Mouse (Mus musculus): ENCODE results near the gene Fam198b. TPM values are rescaled to one million over a fixed set of nuclear protein-coding genes. Genes with fewer than 3 reads are reported as not detected.

Fam198b gene
- polyA plus RNA-seq, 1 experiment from 2014 or later, result 2.0 TPM

DNA sequence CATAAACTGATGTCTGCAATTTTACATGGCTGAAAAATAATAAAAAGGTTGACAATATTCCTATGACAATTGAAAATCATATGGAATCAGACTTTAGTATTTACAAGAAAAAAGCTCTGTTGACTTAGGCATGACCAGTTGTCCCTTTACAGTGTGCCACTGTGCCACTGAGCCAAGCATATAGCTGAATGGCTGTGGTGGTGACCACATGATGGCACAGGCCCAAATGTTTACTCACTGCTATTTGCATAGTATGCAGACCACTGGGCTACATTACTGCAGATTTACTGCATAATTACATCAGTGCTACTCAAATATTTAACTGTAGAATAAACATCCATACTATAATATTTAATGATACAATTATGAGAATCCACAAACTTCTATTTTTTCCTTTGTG is 21.1 kb downstream of the Fam198b start:
- H3K4me2 ChIP-seq (ENCODE audit: low read depth, low read length), result no peak overlapping the region
- no peaks in the 10 kb centered on the region for H3K9me3 ChIP-seq (ENCODE audit: control insufficient read depth, low read length)
- H3K4me1 ChIP-seq (ENCODE audit: control insufficient read depth, insufficient read depth, low read length), result no peaks in the 10 kb centered on the region
- H3K27me3 ChIP-seq (ENCODE audit: control insufficient read depth, insufficient read depth, low read length), result no peaks in the 10 kb centered on the region
- no peak overlapping the region for H3K27ac ChIP-seq (ENCODE audit: low read depth, low read length)
- no peak overlapping the region for H3K4me3 ChIP-seq (ENCODE audit: low read depth, low read length)
- no peaks in the 10 kb centered on the region for H3K36me3 ChIP-seq (ENCODE audit: control insufficient read depth, insufficient read depth, low read length)
- H3K9ac ChIP-seq (replicated peaks; ENCODE audit: low read depth, low read length), result no peak overlapping the region
- ATAC-seq (ENCODE audit: low read depth), result no peak

DNA sequence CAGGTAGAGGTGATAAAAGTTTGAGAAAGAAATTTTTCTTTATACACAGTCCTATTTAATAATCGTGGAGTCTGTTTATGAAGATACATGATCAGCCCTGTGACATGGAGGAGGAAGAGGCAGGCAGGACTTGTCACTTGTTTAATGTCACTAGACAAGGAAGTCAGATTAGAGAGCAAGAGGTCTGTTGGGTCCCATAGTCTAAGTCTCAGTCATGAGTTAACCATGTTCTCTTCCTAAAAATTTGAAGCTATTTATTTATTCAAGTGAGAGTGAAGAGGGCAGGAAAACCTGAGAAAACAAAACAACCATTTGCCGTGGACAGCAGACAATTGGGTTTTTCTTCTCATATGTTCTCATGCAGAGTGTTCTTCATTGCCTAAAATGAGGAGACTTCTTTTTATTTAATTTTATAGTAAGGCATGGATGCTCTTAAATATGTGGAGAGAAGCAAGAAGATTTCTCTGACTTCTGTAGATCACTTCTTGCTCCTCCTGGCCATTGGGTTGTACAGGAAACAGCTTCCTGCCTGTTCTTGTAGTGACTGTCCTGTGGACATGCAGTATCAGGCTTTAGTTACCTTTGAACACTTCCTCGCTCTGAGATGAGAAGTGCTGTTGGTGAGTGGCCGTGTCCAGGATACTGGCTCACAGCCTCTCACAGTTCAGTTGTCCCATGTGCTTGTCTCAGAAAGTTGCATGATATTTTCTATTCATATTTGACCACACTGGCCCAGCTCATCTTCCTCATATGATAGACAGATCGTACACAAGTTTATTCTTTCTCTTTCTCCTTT is 22.1 kb downstream of the Fam198b start:
- Histone ChIP-seq H3K9ac (replicated peaks; ENCODE audit: low read depth, low read length) (no peak overlapping the region), H3K27me3 (ENCODE audit: control insufficient read depth, insufficient read depth, low read length) (no peaks in the 10 kb centered on the region), H3K4me2 (ENCODE audit: low read depth, low read length) (no peak overlapping the region), H3K36me3 (ENCODE audit: control insufficient read depth, insufficient read depth, low read length) (no peaks in the 10 kb centered on the region), H3K4me3 (ENCODE audit: low read depth, low read length) (no peak overlapping the region), H3K27ac (ENCODE audit: low read depth, low read length) (no peak overlapping the region), H3K4me1 (ENCODE audit: control insufficient read depth, insufficient read depth, low read length) (no peaks in the 10 kb centered on the region), H3K9me3 (ENCODE audit: control insufficient read depth, low read length) (no peaks in the 10 kb centered on the region)
- no peak for ATAC-seq (ENCODE audit: low read depth)
- WGBS, result 90% methylated on average over 5 of the region's 5 CpGs

DNA sequence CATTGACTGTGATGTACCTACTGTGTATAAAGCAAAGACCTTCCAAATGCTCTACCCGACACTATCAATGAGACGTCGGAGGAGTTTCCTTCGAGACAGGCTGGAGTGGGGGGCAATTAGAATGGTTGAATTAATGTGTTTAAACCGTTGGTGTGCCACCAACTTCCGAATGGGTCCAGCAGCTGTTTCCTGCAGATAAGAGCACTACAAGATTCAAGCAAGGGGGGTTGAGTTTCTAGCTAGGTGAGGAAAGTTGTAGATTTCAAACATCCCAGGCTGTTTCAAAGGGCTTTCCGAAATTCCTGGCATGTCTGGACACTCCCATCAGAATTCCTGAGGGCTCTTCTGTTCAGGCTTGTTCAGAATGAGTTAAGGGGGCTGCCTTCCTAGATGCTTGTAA is 22.9 kb downstream of the Fam198b start:
- no peak overlapping the region for H3K4me2 ChIP-seq (ENCODE audit: low read depth, low read length)
- 81% methylated on average over 7 of the region's 7 CpGs for WGBS
- no peaks in the 10 kb centered on the region for H3K27me3 ChIP-seq (ENCODE audit: control insufficient read depth, insufficient read depth, low read length)
- no peak overlapping the region for H3K9ac ChIP-seq (replicated peaks; ENCODE audit: low read depth, low read length)
- no peak overlapping the region for H3K27ac ChIP-seq (ENCODE audit: low read depth, low read length)
- H3K9me3 ChIP-seq (ENCODE audit: control insufficient read depth, low read length), result no peaks in the 10 kb centered on the region
- no peaks in the 10 kb centered on the region for H3K4me1 ChIP-seq (ENCODE audit: control insufficient read depth, insufficient read depth, low read length)
- ATAC-seq (ENCODE audit: low read depth), result no peak
- no peaks in the 10 kb centered on the region for H3K36me3 ChIP-seq (ENCODE audit: control insufficient read depth, insufficient read depth, low read length)
- no peak overlapping the region for H3K4me3 ChIP-seq (ENCODE audit: low read depth, low read length)

DNA sequence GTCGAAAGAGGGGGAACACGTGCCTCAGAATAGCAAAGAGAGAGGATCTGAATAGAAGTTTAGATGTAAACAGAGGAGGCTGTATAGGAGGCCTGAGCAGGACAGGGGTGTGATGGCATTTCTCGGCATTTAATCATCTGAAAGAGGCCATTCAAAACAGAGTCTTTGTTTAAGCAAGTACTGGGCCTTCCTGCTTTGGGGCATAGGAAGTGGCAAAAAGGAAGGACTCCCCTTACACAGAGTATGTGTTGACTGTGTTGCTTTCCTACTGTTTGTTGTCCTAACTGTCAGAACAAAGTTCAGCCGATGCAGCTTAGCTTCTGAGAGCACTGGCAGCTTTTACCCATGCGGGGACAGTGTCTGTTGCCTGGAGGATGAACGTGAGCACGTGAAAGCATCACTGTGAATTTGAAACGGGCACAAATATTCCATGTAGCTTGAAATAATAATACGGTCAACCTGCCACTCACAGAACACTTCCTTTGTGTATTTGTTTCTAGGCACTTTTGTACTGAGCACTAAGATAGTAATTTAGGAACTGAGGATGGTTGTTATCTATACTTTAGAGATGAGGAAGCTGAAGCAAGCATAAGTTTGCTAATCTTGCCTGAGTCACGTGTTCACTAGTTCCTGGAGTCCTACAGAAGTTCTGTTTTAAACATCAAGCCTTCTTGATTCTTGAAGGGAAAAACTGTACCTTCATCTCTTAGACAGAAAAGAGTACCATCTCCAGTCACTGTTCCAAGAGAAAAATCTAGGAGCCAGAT is 26.2 kb downstream of the Fam198b start:
- no peaks in the 10 kb centered on the region for H3K9me3 ChIP-seq (ENCODE audit: control insufficient read depth, low read length)
- no peak overlapping the region for H3K27ac ChIP-seq (ENCODE audit: low read depth, low read length)
- H3K36me3 ChIP-seq (ENCODE audit: control insufficient read depth, insufficient read depth, low read length), result no peaks in the 10 kb centered on the region
- no peaks in the 10 kb centered on the region for H3K27me3 ChIP-seq (ENCODE audit: control insufficient read depth, insufficient read depth, low read length)
- H3K4me1 ChIP-seq (ENCODE audit: control insufficient read depth, insufficient read depth, low read length), result no peaks in the 10 kb centered on the region
- no peak overlapping the region for H3K4me2 ChIP-seq (ENCODE audit: low read depth, low read length)
- no peak overlapping the region for H3K4me3 ChIP-seq (ENCODE audit: low read depth, low read length)
- H3K9ac ChIP-seq (replicated peaks; ENCODE audit: low read depth, low read length), result no peak overlapping the region
- WGBS, result 68% methylated on average over 10 of the region's 10 CpGs
- no peak for ATAC-seq (ENCODE audit: low read depth)

DNA sequence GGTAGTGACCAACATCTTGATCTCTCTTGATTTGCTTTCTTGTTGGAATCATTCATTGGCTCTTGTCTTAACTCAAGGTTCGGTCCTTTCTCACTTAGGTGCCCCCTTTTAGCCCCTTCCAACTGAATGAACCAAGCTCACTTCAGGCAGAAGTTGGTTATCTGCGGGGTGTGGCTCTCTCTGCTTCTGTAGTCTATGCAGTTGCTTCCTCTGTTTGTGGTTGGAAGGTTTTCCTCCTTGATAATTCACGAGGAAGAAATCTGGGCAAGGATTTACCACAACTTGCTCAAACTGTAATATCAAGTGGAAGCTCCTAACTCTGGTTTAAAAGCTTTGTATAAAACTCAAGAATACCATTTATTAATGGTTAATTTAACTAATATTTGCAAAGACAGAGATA is 26.8 kb downstream of the Fam198b start:
- no peak overlapping the region for H3K4me3 ChIP-seq (ENCODE audit: low read depth, low read length)
- H3K9me3 ChIP-seq (ENCODE audit: control insufficient read depth, low read length), result no peaks in the 10 kb centered on the region
- H3K27me3 ChIP-seq (ENCODE audit: control insufficient read depth, insufficient read depth, low read length), result no peaks in the 10 kb centered on the region
- ATAC-seq (ENCODE audit: low read depth), result no peak
- no peaks in the 10 kb centered on the region for H3K36me3 ChIP-seq (ENCODE audit: control insufficient read depth, insufficient read depth, low read length)
- H3K4me1 ChIP-seq (ENCODE audit: control insufficient read depth, insufficient read depth, low read length), result no peaks in the 10 kb centered on the region
- H3K9ac ChIP-seq (replicated peaks; ENCODE audit: low read depth, low read length), result no peak overlapping the region
- no peak overlapping the region for H3K27ac ChIP-seq (ENCODE audit: low read depth, low read length)
- H3K4me2 ChIP-seq (ENCODE audit: low read depth, low read length), result no peak overlapping the region
- 91% methylated on average over 3 of the region's 3 CpGs for WGBS

DNA sequence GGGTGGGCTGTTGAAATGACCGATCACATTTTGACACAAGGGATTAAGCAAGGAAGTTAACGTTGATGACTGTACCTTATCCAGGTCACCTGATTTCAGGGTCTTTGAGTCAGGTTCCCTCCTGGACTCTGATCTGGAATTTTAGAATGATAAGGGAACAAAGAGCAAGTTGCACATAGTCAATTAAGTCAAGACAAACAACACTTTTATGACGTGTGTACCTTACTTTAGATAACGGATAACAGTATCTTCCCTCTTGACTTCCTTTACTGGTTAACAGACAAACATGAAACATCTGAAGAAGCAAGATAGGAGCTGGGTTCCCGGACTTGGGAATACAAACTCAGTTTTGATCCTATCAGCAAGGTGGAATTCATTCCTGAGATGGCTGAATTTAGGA is 29.7 kb downstream of the Fam198b start:
- no peak overlapping the region for H3K27ac ChIP-seq (ENCODE audit: low read depth, low read length)
- H3K4me1 ChIP-seq (ENCODE audit: control insufficient read depth, insufficient read depth, low read length), result no peaks in the 10 kb centered on the region
- no peaks in the 10 kb centered on the region for H3K9me3 ChIP-seq (ENCODE audit: control insufficient read depth, low read length)
- no peak overlapping the region for H3K4me3 ChIP-seq (ENCODE audit: low read depth, low read length)
- H3K4me2 ChIP-seq (ENCODE audit: low read depth, low read length), result no peak overlapping the region
- no peak for ATAC-seq (ENCODE audit: low read depth)
- 91% methylated on average over 5 of the region's 5 CpGs for WGBS
- no peak overlapping the region for H3K9ac ChIP-seq (replicated peaks; ENCODE audit: low read depth, low read length)
- H3K36me3 ChIP-seq (ENCODE audit: control insufficient read depth, insufficient read depth, low read length), result no peaks in the 10 kb centered on the region
- no peaks in the 10 kb centered on the region for H3K27me3 ChIP-seq (ENCODE audit: control insufficient read depth, insufficient read depth, low read length)

DNA sequence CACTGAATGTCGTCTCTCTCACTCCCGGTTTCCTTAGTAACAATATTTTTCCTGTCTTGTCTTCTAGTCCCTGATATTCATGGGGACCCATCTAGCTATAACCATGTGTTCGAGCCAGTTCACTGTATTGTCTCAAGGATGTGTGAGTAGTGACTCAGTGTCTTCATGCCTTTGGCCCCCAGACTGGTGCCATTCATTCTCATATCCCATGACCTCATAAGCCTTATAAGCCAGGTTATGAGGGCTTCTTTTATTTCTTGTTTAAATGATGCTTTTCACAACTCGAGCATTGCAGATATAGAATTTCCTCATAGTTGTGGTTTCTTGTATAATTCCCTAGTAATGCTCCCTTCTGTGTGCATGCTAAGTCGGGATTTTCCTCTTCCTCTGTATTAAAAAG is 31.9 kb downstream of the Fam198b start:
- Histone ChIP-seq H3K4me2 (ENCODE audit: low read depth, low read length) (no peak overlapping the region), H3K9ac (replicated peaks; ENCODE audit: low read depth, low read length) (no peak overlapping the region), H3K36me3 (ENCODE audit: control insufficient read depth, insufficient read depth, low read length) (no peaks in the 10 kb centered on the region), H3K4me3 (ENCODE audit: low read depth, low read length) (no peak overlapping the region), H3K4me1 (ENCODE audit: control insufficient read depth, insufficient read depth, low read length) (no peaks in the 10 kb centered on the region), H3K27ac (ENCODE audit: low read depth, low read length) (no peak overlapping the region), H3K9me3 (ENCODE audit: control insufficient read depth, low read length) (no peaks in the 10 kb centered on the region), H3K27me3 (ENCODE audit: control insufficient read depth, insufficient read depth, low read length) (no peaks in the 10 kb centered on the region)
- ATAC-seq (ENCODE audit: low read depth), result no peak
- WGBS, result 91% methylated on average over 5 of the region's 5 CpGs

DNA sequence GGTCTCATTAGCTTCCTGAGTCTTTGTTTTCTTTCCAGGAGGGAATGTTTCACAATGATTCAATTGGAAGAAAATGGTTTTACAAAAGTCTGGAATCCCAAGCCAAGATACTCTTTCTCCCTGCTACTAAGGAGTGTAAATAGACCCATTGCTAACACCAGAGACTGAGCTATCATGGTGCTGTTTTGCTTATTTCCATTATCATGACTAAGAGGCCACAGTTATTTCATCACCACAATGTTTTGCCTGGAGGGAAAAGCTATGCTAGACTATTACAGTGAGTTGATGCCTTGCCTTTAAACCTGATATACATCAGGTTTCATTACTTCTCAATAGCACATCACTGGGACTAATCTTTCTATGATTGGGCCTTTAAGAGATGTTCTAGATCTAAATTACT is 34.4 kb downstream of the Fam198b start:
- ATAC-seq (ENCODE audit: low read depth), result no peak
- H3K4me1 ChIP-seq (ENCODE audit: control insufficient read depth, insufficient read depth, low read length), result no peaks in the 10 kb centered on the region
- no peaks in the 10 kb centered on the region for H3K36me3 ChIP-seq (ENCODE audit: control insufficient read depth, insufficient read depth, low read length)
- H3K27ac ChIP-seq (ENCODE audit: low read depth, low read length), result no peak overlapping the region
- H3K4me3 ChIP-seq (ENCODE audit: low read depth, low read length), result no peak overlapping the region
- H3K4me2 ChIP-seq (ENCODE audit: low read depth, low read length), result no peak overlapping the region
- H3K9ac ChIP-seq (replicated peaks; ENCODE audit: low read depth, low read length), result no peak overlapping the region
- H3K9me3 ChIP-seq (ENCODE audit: control insufficient read depth, low read length), result no peaks in the 10 kb centered on the region
- no peaks in the 10 kb centered on the region for H3K27me3 ChIP-seq (ENCODE audit: control insufficient read depth, insufficient read depth, low read length)

DNA sequence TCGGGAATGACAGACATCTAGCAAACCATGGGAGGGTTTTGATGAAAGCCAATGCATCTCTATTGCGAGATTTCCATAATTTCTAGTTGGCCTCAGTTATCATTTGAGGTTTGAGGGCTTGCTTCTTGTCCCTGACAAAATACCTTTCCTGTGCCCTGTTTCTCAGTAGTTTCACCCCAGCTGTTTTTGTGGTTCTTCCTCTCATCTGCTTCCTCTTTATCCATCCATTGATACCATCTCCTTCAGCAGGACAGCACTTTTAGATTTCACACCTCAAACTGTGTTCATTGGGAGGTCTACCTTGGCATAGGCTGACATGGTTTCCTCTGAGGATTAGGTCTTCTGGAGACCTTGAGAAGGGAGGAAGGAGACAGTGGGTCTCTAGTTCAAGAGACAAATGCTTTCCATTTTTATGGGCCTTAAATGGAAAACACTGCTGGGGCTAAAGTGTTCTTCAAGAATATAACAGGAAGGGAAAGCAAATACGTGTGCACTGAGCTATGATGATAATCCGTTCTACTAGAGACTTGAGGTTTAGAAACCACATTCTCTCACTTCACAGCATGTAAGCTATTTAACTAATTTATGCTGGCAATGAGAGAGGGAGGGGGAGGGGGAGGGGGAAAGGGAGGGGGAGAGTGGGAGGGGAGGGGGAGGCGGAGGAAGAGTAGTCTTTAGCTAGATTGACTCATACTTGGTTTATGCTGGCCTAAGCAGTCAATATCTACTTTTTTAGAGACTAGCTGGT is 41.8 kb downstream of the Fam198b start:
- H3K4me3 ChIP-seq (ENCODE audit: low read depth, low read length), result no peak overlapping the region
- no peak overlapping the region for H3K9ac ChIP-seq (replicated peaks; ENCODE audit: low read depth, low read length)
- 63% methylated on average over 5 of the region's 5 CpGs for WGBS
- H3K4me2 ChIP-seq (ENCODE audit: low read depth, low read length), result no peak overlapping the region
- H3K36me3 ChIP-seq (ENCODE audit: control insufficient read depth, insufficient read depth, low read length), result no peaks in the 10 kb centered on the region
- no peaks in the 10 kb centered on the region for H3K27me3 ChIP-seq (ENCODE audit: control insufficient read depth, insufficient read depth, low read length)
- 0 out of 2 replicates have a peak, but pooled peaks cover 4% of the 10 kb centered on the region for H3K4me1 ChIP-seq (ENCODE audit: control insufficient read depth, insufficient read depth, low read length)
- no peak for ATAC-seq (ENCODE audit: low read depth)
- H3K27ac ChIP-seq (ENCODE audit: low read depth, low read length), result no peak overlapping the region
- H3K9me3 ChIP-seq (ENCODE audit: control insufficient read depth, low read length), result no peaks in the 10 kb centered on the region

All from neural tube, embryonic 14.5 days (tissue).